Mouse (Mus musculus) G1E (cell line): ENCODE measurements around the gene Pdzrn4.

Experiments used
- CTCF ChIP-seq: IDR thresholded peaks from 2 replicates; pipeline ENCODE4 v1.5.1; 2012; ENCODE audit warnings: low read depth, low read length, inconsistent platforms, mixed read lengths
- POLR2AphosphoS5 ChIP-seq: IDR thresholded peaks from 2 replicates; pipeline ENCODE4 v1.6.1; 2012; ENCODE audit warnings: low read depth, low read length, inconsistent platforms; ENCODE audit not compliant: insufficient replicate concordance

DNA sequence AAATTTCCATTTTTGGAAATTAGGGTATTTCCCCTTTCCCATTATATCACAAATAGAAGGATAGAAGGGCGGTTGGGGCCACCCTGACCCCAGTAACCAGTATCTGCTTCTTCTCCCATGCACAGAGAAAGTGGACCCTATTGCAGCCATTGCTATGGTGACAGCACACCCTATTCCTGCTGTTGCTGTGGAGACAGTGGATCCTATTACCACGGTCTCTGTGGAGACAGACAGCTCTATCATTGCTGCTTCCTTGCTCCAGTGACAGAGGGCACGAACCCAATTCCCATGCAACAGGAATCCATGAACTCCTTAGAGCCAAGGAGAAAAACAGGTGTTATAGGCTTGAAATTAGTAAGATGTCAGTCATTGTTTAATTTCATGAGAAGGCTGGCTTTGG, 48.8 kb upstream of the Pdzrn4 start:
- TF ChIP-seq CTCF (no peak), POLR2AphosphoS5 (no peak)
